Mouse (Mus musculus): Measurements from ENCODE around the gene Irf6.

DNA sequence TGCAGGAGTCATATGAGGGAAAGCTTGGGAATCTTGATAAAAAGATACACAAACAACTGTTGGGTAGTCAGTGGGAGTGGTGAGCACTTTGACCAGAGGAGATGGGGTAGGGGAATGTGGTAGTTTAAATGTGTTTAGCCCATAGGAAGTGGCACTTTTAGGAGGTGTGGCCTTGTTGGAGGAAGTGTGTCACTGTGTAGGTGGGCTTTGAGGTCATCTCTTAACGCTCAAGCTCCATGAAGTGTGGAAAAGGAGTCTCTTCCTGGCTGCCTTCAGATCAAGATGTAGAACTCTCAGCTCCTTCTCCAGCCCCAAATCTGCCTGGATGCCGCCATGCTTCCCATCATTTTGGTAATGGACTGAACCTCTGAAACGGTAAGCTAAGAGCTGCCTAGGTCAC lies 54.6 kb downstream of the Irf6 start, which contains the start of gene Lamb3:
- no peak for TF ChIP-seq POLR2A (IDR thresholded peaks at IDR 0.05; ENCODE audit: borderline replicate concordance, extremely low read depth, insufficient read depth, insufficient read length, poor library complexity, severe bottlenecking)
- TF ChIP-seq CTCF (IDR thresholded peaks at IDR 0.05; ENCODE audit: borderline replicate concordance, extremely low read depth, insufficient read depth, insufficient read length), result no peak

All from brain, embryonic 14.5 days (tissue).